Mouse (Mus musculus) brown adipose tissue, adult 24 weeks (tissue): ENCODE results near the gene Cdkal1. TPM values are rescaled to one million over a fixed set of nuclear protein-coding genes. Genes with fewer than 3 reads are reported as not detected.

Experiments
- H3K27ac ChIP-seq: fragments of 200-500 bp; replicated peaks from 2 replicates; pipeline ENCODE4 v1.5.1; 2012; ENCODE audit warnings: low read depth, mild to moderate bottlenecking, low read length
- H3K4me1 ChIP-seq: fragments of 200-500 bp; 2 replicates; pipeline ENCODE4 v1.6.1; 2012; ENCODE audit warnings: low read length, mixed read lengths; ENCODE audit not compliant: control insufficient read depth, insufficient read depth, insufficient read length
- H3K4me3 ChIP-seq: fragments of 200-500 bp; 2 replicates; pipeline ENCODE4 v1.5.1; 2012; ENCODE audit warnings: low read depth, mild to moderate bottlenecking, low read length, moderate library complexity; ENCODE audit not compliant: insufficient read depth
- polyA plus RNA-seq: library from polyadenylated mRNA; stranded (reverse); fragments of >200 nt; gene quantifications from 2 replicates; pipeline ENCODE4 v1.2.4, GENCODE M21; 2012; ENCODE audit not compliant: missing spikeins, insufficient read depth, insufficient read length

Cdkal1 gene
- polyA plus RNA-seq, 1 experiment = 9.5 TPM

DNA sequence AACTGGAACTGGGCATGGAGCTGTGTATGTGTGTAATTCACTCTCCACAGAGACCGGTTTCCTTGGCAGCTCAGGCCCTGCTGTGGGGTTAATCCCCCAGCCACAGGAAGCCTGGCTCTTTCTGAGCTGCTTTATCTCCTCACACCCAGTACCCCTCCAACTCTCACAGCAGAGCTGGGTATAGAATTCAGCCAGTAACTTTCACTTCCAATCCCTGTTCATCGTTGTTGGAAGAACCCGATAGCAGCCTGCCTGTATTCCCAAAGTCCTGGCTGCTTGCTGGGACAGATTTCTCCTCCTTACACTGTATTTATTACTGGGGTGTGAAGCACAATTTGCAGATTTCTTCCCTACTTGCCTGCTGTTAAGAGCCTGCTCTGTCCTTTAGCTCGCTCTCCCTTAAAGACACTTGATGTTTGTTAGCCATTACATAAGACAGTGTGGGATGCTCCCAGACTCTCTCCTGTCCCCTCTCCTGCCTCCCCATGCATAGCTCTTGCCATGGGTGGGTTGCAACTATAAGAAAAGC lies 581.7 kb downstream of the Cdkal1 start:
- Histone ChIP-seq H3K4me1 (no peaks in the 10 kb centered on the region), H3K4me3 (no peak overlapping the region), H3K27ac (no peak overlapping the region)

DNA sequence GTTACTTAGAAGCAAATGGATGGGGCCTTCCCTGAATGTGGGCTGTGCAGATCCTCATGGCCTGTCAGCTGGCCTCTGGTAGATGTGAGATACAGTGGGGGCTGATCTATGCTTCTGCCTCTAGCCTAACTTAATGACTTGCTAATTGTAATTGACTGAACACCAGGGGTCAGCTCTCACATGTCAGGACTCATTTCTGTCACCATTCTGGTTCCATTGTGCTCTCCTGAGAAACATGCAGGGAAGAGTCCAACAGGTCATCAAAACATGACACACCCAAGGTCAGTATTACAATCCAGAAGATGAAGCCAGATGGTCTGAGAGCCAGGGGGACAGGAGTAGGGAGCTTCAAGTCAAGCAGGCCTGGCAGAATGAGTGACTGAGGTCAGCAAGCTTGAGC lies 584.0 kb downstream of the Cdkal1 start:
- Histone ChIP-seq H3K4me1 (no peaks in the 10 kb centered on the region), H3K4me3 (no peak overlapping the region), H3K27ac (no peak overlapping the region)

DNA sequence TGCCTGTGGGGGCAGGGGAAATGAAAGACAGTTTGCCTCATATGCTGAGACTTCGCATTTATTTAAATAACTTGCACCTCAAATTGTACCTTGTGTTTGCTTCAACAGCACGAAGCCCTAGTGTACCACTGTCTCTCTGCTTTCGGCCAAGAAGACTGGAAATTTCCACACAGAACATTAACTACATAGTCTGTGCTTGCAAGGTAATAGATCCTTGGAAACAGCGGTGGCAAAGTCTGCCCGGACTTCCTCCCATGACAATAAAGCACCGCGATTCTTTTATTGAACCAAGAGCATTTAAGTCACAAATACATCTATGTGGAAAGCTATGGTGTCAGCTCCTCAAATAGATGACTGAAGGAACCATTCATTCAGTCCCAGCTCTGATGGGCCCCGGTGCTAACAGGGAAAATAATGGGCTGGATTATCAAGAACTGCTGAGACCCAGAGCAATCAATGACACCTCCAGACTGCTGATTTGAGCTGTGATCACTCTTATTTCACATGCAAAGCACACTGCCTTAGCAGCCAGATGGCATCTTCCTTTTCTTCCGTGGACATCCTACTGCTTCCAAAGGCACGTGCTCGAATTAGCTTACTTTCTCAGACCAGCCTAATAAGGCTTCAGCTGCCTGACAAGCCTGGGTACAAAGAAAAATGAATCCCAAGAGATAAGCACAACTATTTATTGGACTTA lies 591.3 kb downstream of the Cdkal1 start:
- Histone ChIP-seq H3K4me1 (no peaks in the 10 kb centered on the region), H3K27ac (no peak overlapping the region), H3K4me3 (no peak overlapping the region)

DNA sequence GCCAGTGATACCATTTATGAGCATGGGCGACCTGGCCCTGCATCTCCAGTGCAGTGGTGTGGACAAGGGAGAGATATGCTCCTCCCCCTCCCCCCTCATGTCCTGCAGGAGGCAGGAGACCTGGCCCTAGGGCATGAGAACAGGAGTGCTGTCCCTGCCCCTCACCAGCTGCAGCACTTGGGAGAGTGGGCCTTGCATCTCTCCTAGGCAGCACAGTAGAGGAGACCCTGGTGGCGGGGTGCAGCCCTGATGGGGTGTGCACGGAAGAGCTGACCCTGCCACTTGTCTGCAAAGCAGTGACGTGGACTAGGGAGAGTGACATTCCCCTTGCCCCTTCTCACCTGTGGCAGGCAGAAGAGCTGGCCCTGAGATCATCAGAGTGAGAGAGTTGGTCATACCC lies 593.3 kb downstream of the Cdkal1 start:
- Histone ChIP-seq H3K4me3 (no peak overlapping the region), H3K4me1 (no peaks in the 10 kb centered on the region), H3K27ac (no peak overlapping the region)

DNA sequence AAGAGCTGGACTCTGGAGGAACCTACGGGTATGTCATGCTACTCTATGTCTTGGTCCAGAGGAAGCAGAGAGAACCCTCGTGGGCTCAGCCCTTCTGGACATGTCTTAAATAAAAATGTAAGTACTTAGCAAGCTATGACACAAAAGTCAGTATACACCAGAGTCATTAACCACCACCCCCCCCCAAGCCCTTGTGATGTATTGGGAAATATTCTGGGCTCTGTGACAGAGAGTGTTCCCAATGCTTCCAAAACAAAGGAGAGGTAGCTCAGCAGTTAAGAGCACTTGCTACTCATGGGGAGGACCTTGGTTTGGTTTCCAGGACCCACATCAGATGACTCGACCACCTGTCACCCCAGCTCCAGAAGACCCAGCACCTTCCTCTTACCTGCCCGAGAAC lies 606.9 kb downstream of the Cdkal1 start:
- Histone ChIP-seq H3K27ac (peak overlapping the region; percentile 87), H3K4me1 (peaks cover 6% of the 10 kb centered on the region; the same call in 1 of the 2 replicates), H3K4me3 (no peak overlapping the region)

DNA sequence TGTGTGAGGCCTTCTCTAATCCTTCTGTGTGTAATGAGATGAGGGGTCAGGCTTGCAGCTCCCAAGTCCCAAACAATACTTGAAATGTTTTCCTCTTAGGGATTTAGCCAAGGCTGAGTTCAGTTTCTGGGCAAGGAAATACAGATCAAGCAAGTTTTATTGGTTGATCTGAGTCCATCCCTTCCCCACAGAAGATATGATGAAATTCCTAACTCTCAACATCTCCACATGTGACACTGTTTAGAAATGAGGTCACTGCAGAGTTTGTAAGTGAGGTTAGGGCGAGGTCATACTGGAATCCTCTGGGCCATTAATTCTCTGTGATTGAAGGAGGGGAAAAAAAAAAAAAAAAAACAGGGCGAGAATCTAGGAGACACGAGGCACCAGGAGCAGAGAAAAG lies 607.7 kb downstream of the Cdkal1 start:
- Histone ChIP-seq H3K27ac (peak overlapping the region; percentile 87), H3K4me3 (no peak overlapping the region), H3K4me1 (peaks cover 6% of the 10 kb centered on the region; the same call in 1 of the 2 replicates)

DNA sequence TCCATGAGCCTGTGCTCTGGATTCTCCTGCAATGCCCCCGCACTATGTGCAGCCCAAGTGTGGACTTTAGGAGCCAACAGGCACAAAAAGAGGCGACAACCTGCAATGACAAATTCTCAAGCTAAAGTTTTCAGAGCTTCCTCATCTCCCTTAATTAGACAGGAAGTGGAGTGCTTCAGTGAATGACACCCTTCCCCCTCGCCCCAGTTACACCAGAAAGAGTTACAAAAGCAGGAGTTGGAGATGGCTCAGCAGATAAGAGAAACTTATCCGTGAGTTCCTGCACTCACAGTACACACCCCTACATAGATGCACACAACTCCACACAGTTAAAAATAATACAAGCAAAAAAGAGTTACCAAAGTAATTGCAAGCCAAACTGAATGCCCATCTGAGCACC lies 620.4 kb downstream of the Cdkal1 start:
- H3K27ac ChIP-seq = no peak overlapping the region
- H3K4me1 ChIP-seq = no peaks in the 10 kb centered on the region
- no peak overlapping the region for H3K4me3 ChIP-seq

DNA sequence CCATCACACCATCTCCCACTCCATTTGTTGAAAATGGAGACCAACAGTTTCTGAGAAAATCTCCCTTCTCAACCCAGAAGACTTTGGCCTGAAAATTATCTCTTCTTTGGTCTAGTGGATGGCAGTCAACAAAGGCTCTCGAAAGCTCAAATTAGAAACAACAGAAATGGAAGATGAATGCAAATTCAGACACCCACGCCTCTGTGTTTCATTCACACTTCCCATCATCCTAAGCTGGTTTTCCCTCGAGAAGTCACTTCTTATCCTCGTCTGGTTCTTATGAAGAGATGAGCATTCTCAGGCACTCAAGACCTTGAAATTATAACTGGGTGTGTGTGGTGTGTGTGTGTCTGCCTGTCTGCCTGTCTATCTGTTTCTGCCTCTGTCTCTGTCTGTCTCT lies 621.0 kb downstream of the Cdkal1 start:
- Histone ChIP-seq H3K4me3 (no peak overlapping the region), H3K27ac (no peak overlapping the region), H3K4me1 (no peaks in the 10 kb centered on the region)

DNA sequence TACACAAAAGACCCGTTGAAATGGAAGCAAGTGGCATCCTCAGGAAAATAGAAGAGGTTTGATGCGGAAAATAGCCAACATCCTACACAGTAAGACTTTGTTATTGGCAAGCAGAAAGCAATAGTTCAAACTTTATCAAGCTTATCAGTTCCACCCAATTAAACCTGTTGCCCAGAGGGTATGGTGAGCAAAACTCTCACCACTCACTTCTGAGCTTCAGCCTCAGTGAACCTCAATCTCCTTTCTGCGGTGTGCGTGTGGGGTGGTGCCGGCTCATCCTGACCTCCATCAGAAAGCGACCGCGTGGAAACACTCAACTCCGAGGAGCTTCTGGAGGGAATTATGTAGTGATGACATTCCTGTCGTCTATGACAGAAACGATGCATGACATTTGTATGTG lies 621.5 kb downstream of the Cdkal1 start:
- no peak overlapping the region for H3K27ac ChIP-seq
- H3K4me3 ChIP-seq = no peak overlapping the region
- no peaks in the 10 kb centered on the region for H3K4me1 ChIP-seq

DNA sequence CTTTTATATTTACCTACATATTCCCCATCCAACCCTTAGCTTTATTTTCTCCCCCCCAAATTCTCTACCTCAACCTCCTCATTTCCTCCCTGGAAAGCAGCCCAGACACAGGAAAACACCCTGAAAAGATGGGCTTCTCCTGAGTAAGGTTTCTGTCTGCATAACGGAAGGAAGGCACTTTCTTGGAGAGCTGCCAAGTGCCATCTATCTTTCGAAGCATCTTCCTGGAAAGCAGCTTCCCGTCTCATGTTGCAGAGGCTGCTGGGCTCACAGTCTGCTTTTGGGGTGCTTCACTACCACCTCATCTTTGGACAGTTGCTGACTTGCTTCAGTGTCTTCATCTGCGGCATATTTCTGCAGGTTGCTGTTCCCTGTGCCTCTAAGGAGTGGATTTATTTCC lies 622.8 kb downstream of the Cdkal1 start:
- H3K27ac ChIP-seq = no peak overlapping the region
- no peaks in the 10 kb centered on the region for H3K4me1 ChIP-seq
- H3K4me3 ChIP-seq = no peak overlapping the region

DNA sequence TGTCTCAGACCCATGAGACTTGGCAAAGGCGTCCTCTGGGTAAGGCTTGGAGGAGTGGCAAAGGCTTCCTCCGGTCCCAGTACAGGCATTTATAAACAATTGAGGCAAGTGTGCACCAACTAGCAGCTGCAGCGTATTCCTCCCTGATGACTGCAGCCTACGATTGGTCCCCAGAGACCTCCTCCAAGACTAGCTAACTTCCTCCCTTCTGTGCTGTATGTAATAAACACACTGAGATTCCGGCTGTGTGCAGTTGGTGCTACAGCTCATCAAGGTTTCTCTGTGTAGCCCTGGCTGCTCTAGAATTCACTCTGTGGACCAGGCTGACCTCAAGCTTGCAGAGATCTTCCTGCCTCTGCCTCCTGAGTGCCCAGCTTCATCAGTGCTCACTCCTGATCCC lies 630.7 kb downstream of the Cdkal1 start:
- Histone ChIP-seq H3K4me1 (no peaks in the 10 kb centered on the region), H3K4me3 (no peak overlapping the region), H3K27ac (no peak overlapping the region)

DNA sequence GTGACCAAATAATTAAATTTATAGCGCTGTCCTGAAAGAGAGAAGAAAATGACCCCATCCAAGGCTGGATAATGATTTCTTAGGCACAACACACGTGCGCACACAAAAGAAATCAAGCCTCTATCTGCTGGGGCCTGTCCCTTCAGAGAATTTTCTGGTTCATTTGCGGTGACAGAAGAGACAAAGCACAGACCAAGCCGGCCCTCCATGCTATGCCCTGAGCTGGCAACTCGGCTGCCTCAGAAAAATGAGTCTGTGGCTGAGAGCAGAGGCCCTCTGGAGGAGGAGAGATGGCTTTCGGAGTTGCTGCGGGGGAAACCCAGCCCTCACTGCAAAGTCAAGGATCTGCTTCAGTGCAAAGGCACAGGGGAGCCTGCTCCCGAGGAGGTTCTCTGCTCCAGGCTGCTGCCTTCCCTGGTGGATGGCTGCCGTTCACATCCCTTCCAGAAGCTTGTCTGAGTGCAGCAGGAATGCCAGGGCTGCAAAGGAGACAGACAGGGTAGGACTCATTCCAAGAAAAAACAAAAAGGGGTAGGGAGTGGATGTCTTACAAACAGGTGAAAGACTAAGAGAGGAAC lies 633.1 kb downstream of the Cdkal1 start:
- H3K4me1 ChIP-seq = no peaks in the 10 kb centered on the region
- no peak overlapping the region for H3K27ac ChIP-seq
- no peak overlapping the region for H3K4me3 ChIP-seq

DNA sequence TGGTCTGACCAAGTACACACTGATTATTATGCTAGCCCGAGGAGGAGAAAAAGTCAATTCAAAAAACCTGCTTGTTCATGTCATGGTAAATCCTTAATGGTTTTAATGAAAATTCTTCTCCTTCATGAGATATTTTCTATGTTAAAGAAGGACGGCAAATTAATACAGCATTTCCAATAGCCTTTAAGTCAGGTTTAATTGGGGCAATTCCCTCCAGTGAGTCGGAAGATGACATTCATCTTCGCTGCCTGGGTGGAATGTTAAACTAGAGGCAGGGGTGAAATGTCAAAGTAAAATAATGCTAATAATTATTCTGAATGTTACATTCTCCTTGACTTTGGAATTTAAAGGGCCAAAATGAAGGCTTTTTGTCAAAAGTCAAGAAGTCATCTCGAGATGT lies 633.8 kb downstream of the Cdkal1 start:
- H3K4me3 ChIP-seq = no peak overlapping the region
- H3K27ac ChIP-seq = no peak overlapping the region
- H3K4me1 ChIP-seq = no peaks in the 10 kb centered on the region

DNA sequence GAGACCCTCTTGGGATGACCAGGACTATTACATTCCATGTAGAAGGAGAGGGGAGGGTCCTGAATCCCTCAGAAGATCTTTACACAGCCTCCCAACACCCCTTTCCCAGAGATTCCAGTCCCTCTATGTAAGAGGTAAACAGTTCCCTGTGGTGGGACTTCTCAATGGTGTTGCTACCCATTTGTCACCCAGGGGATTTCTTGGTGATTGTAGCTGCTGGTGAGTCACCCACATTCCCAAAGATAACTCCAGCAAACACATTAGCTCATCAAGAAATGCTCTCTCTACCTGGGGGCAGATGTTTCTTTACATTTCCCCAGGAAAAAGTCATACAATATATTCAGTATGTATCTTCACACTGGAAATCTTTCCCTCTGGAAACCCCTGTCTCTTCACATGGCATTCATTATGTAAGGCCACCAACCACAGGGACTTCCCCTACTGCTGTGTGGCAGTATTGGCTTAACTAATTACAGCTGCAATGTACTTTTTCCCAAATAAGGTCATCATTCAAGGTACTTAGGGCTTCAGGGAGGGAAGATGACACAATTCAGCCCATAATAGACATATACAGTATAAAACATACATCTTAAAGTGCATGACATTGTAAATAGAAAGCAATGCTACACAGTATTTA lies 636.8 kb downstream of the Cdkal1 start:
- Histone ChIP-seq H3K27ac (no peak overlapping the region), H3K4me3 (no peak overlapping the region), H3K4me1 (no peaks in the 10 kb centered on the region)

DNA sequence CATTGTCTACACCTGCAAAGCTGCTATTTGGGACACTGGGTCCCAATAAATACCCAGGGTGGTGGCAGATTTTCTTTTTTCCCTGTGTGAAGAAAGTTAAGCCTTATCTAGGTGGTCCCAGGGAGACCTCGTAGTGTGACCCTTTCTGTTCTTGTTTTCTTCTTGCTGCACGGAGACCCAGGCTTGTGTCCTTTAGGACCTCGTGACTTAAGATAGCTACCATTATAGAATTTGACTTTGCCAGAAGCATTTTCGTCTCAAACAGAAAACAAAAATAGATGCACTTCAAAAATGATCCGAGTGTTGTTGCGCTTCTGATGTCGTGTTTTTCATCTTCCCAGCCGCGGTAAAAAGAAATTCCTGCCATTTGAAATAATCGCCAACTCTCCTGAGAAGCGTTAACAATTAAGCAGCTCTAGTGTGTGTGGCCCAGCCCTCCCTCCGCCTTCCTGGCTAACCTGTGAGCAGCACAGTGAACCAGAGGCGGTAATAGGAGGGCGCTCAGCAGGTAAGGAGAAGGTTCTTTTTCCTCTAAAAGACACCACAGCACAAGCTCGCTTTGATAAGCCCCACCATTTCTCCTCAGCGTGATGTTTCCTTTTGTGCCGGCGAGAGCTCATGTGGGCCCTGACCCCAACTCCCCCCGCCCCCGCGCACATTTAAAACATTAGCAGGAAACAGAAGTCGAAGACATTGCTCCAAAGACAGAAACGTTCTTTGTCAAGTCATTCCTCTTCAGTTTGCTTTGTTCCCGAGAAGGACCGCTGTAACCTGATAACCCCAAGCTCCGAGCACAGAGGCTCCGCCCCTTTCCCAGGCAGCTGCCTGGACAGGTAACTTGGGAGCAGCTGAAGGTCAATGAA lies 645.1 kb downstream of the Cdkal1 start:
- H3K4me1 ChIP-seq = 0 out of 2 replicates have a peak, but pooled peaks cover 2% of the 10 kb centered on the region
- H3K4me3 ChIP-seq = no peak overlapping the region
- H3K27ac ChIP-seq = no peak overlapping the region
